Mouse (Mus musculus) ovary, postnatal 36 days (tissue): ENCODE measurements at regions not wholly inside any gene's neighbourhood (a gene's known extent, or its start where the extent isn't known, plus 50 kb on each side); places are given as distances from the start of the nearest gene placed in this dataset.

Source experiments
- DNase-seq: peaks from one replicate; pipeline ENCODE4 v3.0.0; 2022; ENCODE audit warnings: low spot score, mixed read lengths

DNA sequence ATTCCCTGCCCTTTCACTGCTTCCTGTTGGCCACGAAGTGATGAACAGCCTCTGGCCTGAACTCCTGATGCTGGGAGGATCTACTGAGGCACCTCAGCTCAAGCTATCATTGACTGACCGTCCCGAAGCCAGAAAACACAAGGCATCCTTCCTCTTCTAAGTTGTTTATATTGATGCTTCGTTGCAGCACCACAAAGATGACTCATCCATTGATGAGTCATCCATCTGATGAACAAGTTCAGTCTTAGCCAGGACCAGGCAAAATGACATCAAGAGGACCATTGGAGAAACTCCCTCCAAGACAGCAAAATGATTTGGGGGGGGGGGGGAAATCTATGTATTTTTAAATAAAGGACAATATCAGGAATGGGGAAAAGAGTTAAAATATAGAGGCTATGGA, 144.5 kb downstream of the Rab28 start:
- no peak for DNase-seq

DNA sequence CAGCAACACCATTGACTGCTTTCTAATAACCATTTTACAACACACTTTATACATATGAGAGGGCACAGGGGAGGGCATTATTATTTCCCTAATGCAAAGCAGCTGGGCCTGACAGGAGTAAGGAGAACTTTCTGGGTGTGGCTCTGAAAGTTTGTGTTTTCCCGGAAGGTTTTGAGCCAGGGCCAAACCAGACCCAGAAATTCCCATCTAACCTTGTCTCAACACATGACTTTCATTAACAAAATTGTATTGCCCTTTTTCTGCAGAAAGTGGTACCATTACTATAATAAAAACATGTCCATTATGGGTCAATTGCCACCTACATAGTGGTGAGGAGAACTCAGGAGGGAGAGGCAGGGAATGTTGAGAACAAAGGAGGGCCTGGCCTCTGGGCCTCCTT, 145.7 kb downstream of the Rab28 start:
- DNase-seq, result no peak

DNA sequence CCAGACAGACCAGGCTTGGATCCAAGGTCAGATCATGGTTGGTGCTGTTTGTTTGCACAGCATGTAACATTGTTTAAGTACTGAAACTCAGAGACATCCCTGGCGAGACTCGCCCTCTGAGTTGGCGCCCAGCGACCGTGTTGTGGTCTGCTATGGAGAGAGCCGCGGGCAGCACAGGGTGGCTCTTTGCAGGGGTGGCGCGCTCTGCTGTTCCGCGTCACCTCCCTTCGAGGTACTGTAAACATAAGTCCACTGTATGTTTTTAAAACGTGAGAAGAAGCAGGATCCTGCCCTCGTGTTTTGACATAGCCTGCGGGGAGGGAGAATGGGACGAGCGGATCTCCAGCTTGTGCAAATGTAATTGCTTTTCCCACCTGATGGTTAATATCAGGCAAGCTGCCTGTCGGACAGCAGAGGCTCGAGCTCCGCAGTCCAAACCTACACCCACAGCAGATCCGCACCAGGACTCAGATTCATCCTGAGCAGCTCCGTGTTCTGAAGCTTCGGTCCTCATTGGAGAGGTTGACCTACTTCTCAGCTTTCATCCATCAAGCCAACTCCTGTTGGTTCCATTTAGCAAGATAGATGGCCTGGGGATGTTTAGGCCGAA, 151.2 kb downstream of the Rab28 start:
- DNase-seq, result peak; percentile 48

DNA sequence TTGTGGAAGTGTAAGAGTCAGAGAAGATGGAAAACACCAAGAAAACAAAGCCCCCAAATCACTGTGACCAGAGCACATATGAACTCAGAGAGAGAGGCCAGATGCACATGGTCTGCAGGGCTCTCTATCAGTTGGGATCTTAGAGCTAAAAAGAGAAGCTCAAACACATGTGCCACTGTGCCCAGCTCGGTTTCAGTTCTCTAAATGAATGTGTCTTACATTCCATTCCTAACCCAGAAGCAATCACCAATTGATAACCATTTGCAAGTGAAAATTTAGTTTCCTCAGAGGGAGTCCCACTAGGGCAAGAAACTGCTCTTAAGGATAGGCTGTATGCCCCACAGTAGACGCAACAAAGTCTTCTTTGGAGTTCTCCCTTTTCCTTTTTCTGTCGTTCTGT, 153.6 kb downstream of the Rab28 start:
- DNase-seq, result no peak

DNA sequence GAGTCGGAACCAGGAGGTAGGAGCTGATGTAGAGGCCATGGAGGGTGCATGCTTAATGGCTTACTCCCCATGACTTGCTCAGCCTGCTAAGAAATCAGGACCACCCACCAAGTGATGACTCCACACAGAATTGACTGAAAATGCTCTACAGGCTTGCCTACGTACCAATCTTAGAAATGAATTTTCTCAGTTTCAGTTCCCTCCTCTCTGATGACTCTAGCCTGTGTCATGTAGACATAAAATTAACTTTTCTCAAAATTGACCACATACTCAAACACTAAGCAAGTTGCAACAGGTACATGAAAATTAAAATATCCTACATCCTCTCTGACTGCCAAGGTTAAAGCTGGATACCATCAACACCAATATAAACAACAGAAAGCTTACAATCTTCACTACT, 157.9 kb downstream of the Rab28 start:
- no peak for DNase-seq

DNA sequence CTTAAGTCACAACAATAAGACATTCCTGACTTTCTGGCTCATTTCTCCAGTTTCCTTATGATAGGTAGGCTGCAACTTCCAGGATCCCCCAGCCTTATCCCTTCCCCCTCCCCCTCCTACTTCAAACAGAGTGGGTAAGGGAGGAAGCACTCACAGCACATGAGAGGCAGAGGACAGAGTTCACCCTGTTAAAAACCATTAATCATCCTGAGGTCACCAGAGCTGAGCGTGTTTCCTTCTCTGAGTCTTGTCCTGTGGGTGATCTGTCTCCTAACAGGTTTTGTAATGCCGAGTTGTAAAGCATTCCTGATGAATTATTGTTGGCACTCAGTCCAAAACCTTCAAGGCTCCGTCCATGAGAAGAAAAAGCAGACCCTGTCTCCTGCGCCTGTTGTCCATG, 161.0 kb downstream of the Rab28 start:
- DNase-seq, result no peak

DNA sequence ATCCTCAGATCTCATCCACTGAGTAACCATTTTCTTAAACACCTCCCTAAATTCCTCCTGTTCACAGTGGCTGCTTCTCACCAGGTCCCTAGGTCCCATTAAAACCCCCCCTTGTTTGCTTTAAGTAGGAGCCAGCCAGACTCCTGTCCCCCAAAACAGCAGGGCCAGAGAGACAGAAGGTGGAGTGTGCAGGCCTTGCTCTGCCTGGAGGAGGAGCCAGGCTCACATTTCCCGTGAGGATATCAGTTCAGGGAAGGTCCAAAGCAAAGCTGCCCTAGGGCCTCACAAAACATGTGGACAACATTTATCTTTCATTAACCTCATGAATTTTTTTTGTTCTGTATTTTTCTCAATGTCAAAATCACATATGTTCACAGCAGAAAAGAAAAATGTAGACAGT, 167.2 kb downstream of the Rab28 start:
- DNase-seq, result no peak

DNA sequence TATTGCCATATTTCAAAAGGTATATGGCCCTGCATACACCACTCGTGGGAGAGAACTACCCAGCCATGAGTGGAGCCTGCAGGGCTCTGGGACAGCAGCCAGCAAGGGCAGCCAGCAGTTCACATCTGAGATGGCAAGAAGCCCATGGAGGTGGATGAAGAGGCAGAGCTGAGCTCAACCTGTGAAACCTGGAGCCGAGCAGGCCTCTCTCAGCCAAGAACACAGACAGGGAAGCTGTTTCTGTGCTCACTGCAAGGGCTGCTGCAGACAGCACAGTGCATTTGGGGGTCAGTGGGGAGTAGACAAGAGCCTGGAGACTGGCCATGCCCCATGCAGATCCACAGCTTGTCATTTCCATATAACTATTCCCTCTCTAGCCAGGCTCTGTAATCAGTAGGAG, 173.4 kb downstream of the Rab28 start:
- no peak for DNase-seq
